Mouse (Mus musculus) left cerebral cortex, postnatal 4 days (tissue): ENCODE measurements around the gene Vmn1r89. TPM values are rescaled to one million over a fixed set of nuclear protein-coding genes. Genes with fewer than 3 reads are reported as not detected.

Source experiments
- DNase-seq: peaks from one replicate; pipeline ENCODE4 v3.0.0-alpha.2; 2022
- intact Hi-C: fragments of 180-260 bp; cut with DNase I; formaldehyde crosslinking; loops from one replicate; pipeline ENCODE4 v1.15.1; 2025
- total RNA-seq, 2 experiments: library from RNA; stranded (reverse); gene quantifications; 2 replicates each; pipeline ENCODE4 v1.2.3; 2021

Vmn1r89 gene
- not detected for total RNA-seq

- intact Hi-C loops: no loop called here
- no peak for DNase-seq
These were observed at the start of gene Vmn1r89 for GRCm38 (mm10) chr7:13212720-13213119. TSS of gene Vmn1r89 (plus strand) at chr7:13213020.

GRCm38 (mm10) chr7:13260746-13261700 lies 48.2 kb downstream of the Vmn1r89 start:
- intact Hi-C loops: loop anchor here (10.0 kb wide), 1 partner anchor 176 kb away; no protein-coding TSS in a partner anchor
- no peak for DNase-seq

- intact Hi-C loops: loop anchor here (10.0 kb wide), 1 partner anchor 179 kb away; no protein-coding TSS in a partner anchor
- no peak for DNase-seq
These were observed 51.0 kb downstream of the Vmn1r89 start for GRCm38 (mm10) chr7:13263851-13264250.

- DNase-seq: no peak
- intact Hi-C loops: loop anchor here (10.0 kb wide), 1 partner anchor 180 kb away; no protein-coding TSS in a partner anchor
These were observed 51.6 kb downstream of the Vmn1r89 start for GRCm38 (mm10) chr7:13264396-13264795.

- intact Hi-C loops: loop anchor here (10.0 kb wide), 1 partner anchor 184 kb away; no protein-coding TSS in a partner anchor
- DNase-seq: no peak
These were observed 56.0 kb downstream of the Vmn1r89 start for GRCm38 (mm10) chr7:13268749-13269260.

- intact Hi-C loops: loop anchor here (10.0 kb wide), 1 partner anchor 185 kb away; no protein-coding TSS in a partner anchor
- no peak for DNase-seq
These were observed 56.6 kb downstream of the Vmn1r89 start for GRCm38 (mm10) chr7:13269394-13269793.

Other genes with a start within 250 kb of the Vmn1r89 start
- gene Zfp324, start 247.2 kb upstream of the Vmn1r89 start, total RNA-seq: 10 to 100 TPM; 17.5 to 17.8 TPM
- 1 to 10 TPM; 8.6 to 9.0 TPM for gene Zfp446, start 235.2 kb upstream of the Vmn1r89 start, total RNA-seq
- under 1 TPM; 0.32 to 0.36 TPM for gene Slc27a5, start 214.8 kb upstream of the Vmn1r89 start, total RNA-seq
- 100 to 1,000 TPM; 412 to 415 TPM for gene Trim28, start 213.9 kb upstream of the Vmn1r89 start, total RNA-seq
- gene Zbtb45, start 203.0 kb upstream of the Vmn1r89 start, total RNA-seq: 10 to 100 TPM; 35.1 to 36.6 TPM
- 100 to 1,000 TPM; 120 to 122 TPM for gene Chmp2a, start 178.2 kb upstream of the Vmn1r89 start, total RNA-seq
- 100 to 1,000 TPM; 198 to 213 TPM for gene Ube2m, start 174.7 kb upstream of the Vmn1r89 start, total RNA-seq
- gene Mzf1, start 158.3 kb upstream of the Vmn1r89 start, total RNA-seq: 10 to 100 TPM; 13.7 to 17.3 TPM
- gene Vmn1r85, start 117.8 kb upstream of the Vmn1r89 start, total RNA-seq: under 1 TPM; 0.06 to 0.08 TPM
- not detected for gene Vmn1r86, start 93.1 kb upstream of the Vmn1r89 start, total RNA-seq
- gene Vmn1r87, start 72.9 kb upstream of the Vmn1r89 start, total RNA-seq: not detected
- under 1 TPM; 0.16 to 0.22 TPM for gene Vmn1r88, start 53.5 kb upstream of the Vmn1r89 start, total RNA-seq
- gene Lig1, start 64.3 kb downstream of the Vmn1r89 start, total RNA-seq: 10 to 100 TPM; 21.1 to 24.0 TPM
- gene Zswim9, start 65.7 kb downstream of the Vmn1r89 start, total RNA-seq: 10 to 100 TPM; 18.6 to 18.7 TPM
- 1 to 10 TPM in 1 of 2 experiments, under 1 TPM in 1; 0.95 to 1.3 TPM for gene Pla2g4c, start 111.6 kb downstream of the Vmn1r89 start, total RNA-seq
- gene Cabp5, start 185.1 kb downstream of the Vmn1r89 start, total RNA-seq: 1 to 10 TPM in 1 of 2 experiments, under 1 TPM in 1; 0.64 to 1.2 TPM
- not detected for gene Bsph1, start 237.8 kb downstream of the Vmn1r89 start, total RNA-seq